Mouse (Mus musculus) CH12.LX (cell line): ENCODE data around the gene Tbc1d2.

Source experiments
- CTCF ChIP-seq, 2 experiments: IDR thresholded peaks in 1 of 2; conservative IDR thresholded peaks in 1 of 2; 2 replicates each; pipeline ENCODE4 v1.5.1; 2011 to 2012; ENCODE audit warnings: low read depth in 2 of 2, low read length in 2 of 2, improper control_type of control experiment in 1 of 2, inconsistent platforms in 1 of 2, mild to moderate bottlenecking in 1 of 2, moderate library complexity in 1 of 2
- GABPA ChIP-seq: IDR thresholded peaks from 2 replicates; pipeline ENCODE4 v1.6.1; 2012; ENCODE audit warnings: low read depth, low read length, improper control_type of control experiment, inconsistent platforms; ENCODE audit not compliant: insufficient replicate concordance
- POLR2A ChIP-seq: IDR thresholded peaks from 2 replicates; pipeline ENCODE4 v1.6.1; 2011; ENCODE audit warnings: low read depth, mild to moderate bottlenecking, improper control_type of control experiment, low read length
- USF2 ChIP-seq: conservative IDR thresholded peaks from 2 replicates; pipeline ENCODE4 v1.6.1; 2011; ENCODE audit warnings: low read depth, low read length, improper control_type of control experiment

DNA sequence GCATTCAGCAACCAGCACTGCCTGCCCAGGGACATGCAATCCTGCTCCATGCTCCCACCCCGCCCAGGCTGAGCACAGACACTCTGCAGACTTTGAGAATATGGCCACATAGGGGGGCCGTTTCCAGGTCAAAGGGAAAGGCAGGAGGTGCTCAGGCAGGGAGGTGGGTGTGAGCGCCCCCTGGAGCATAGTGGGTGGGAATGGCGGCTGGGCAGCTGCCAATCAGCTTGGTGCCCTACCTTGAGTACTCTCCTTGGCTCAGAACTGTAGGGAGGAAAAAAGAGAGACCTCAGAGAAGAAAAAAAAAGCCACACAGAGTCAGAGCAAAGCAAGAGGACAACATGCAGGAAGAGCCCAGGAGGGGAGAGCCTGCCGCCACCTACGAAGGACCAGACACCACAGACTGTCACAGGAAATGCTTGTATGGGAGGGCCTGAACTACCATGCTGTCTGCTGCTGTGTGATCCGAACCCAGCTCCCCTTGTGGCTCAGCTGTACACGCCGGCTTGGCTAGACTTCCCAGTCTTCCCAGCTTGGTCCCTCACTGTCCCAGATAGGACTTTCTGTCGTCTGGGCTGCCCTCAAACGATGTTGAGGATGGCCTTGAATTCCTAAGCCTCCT is 31.7 kb downstream of the Tbc1d2 start:
- TF ChIP-seq CTCF (conservative IDR thresholded peaks at IDR 0.05 in 1 of 2, IDR thresholded peaks at IDR 0.05 in 1 of 2; ENCODE audit: low read depth in 2 of 2, low read length in 2 of 2) (peak; percentile 9 to 60; a peak in 2 of 4 replicates), GABPA (no peak), POLR2A (no peak), USF2 (no peak)
